Mouse (Mus musculus) hindbrain, embryonic 15.5 days (tissue): ENCODE data around the gene Ece1. TPM values are rescaled to one million over a fixed set of nuclear protein-coding genes. Genes with fewer than 3 reads are reported as not detected.
"Not testable (repeated sequence)": the region's sequence is repeated elsewhere in the genome, so short reads cannot be mapped to it uniquely, and the experiment has no call there.

ENCODE experiments used
- ATAC-seq: fragments of 200-750 bp; cut with Nextera tagmentation; 2 replicates; pipeline ENCODE4 v1.8.0; 2017; ENCODE audit warnings: low read depth, moderate number of reproducible peaks, moderate TSS enrichment; ENCODE audit not compliant: low FRiP score
- H3K27ac ChIP-seq: fragments of 300-500 bp; sonication (generic); replicated peaks from 2 replicates; pipeline ENCODE4 v1.5.1; 2015; ENCODE audit warnings: mild to moderate bottlenecking, inconsistent platforms
- H3K27me3 ChIP-seq: fragments of 300-500 bp; sonication (generic); 2 replicates; pipeline ENCODE4 v1.6.1; 2015; ENCODE audit warnings: control low read depth, inconsistent platforms
- H3K36me3 ChIP-seq: fragments of 300-500 bp; sonication (generic); 2 replicates; pipeline ENCODE4 v1.6.1; 2015; ENCODE audit warnings: control low read depth, inconsistent platforms
- H3K4me1 ChIP-seq: fragments of 300-500 bp; sonication (generic); replicated peaks from 2 replicates; pipeline ENCODE4 v1.6.1; 2015; ENCODE audit warnings: control low read depth, inconsistent platforms
- H3K4me2 ChIP-seq: fragments of 300-500 bp; sonication (generic); 2 replicates; pipeline ENCODE4 v1.6.1; 2015; ENCODE audit warnings: moderate library complexity, mild to moderate bottlenecking, inconsistent platforms
- H3K4me3 ChIP-seq: fragments of 300-500 bp; sonication (generic); 2 replicates; pipeline ENCODE4 v1.5.1; 2015; ENCODE audit warnings: mild to moderate bottlenecking, inconsistent platforms
- H3K9ac ChIP-seq: fragments of 300-500 bp; sonication (generic); 2 replicates; pipeline ENCODE4 v1.6.1; 2015; ENCODE audit warnings: inconsistent platforms
- H3K9me3 ChIP-seq: fragments of 300-500 bp; sonication (generic); 2 replicates; pipeline ENCODE4 v1.6.1; 2016; ENCODE audit warnings: control low read depth, inconsistent platforms
- WGBS: fragments of 180-500 bp; shearing (Covaris S2); methylation state at CpG from one replicate; pipeline ENCODE4 v1.1.7; 2015; 5-methylcytosine and 5-hydroxymethylcytosine counted together
- polyA plus RNA-seq: library from polyadenylated mRNA; unstranded; fragments of >200 nt; fragmentation: Nextera tagmentation; extraction: Ambion mirVana; gene quantifications from 2 replicates; pipeline ENCODE4 v1.2.1, GENCODE M21; 2015

The Ece1 gene
- polyA plus RNA-seq, 1 experiment from 2014 or later: 24.8 TPM

GRCm38 (mm10) chr4:137831598-137831997, 30.4 kb upstream of the Ece1 start:
- Histone ChIP-seq H3K36me3 (no peaks in the 10 kb centered on the region), H3K4me2 (no peak overlapping the region), H3K9me3 (no peaks in the 10 kb centered on the region), H3K27ac (no peak overlapping the region), H3K4me3 (no peak overlapping the region), H3K27me3 (no peaks in the 10 kb centered on the region), H3K4me1 (peaks cover 5% of the 10 kb centered on the region), H3K9ac (no peak overlapping the region)
- no peak for ATAC-seq
- 91% methylated on average over 11 of the region's 11 CpGs for WGBS

- H3K4me1 ChIP-seq: peaks cover 5% of the 10 kb centered on the region
- 15% methylated on average over 14 of the region's 14 CpGs for WGBS
- ATAC-seq: peak; percentile 96
- no peaks in the 10 kb centered on the region for H3K27me3 ChIP-seq
- H3K36me3 ChIP-seq: no peaks in the 10 kb centered on the region
- no peak overlapping the region for H3K9ac ChIP-seq
- H3K4me3 ChIP-seq: no peak overlapping the region
- no peaks in the 10 kb centered on the region for H3K9me3 ChIP-seq
- H3K27ac ChIP-seq: no peak overlapping the region
- peak overlapping the region; percentile 47 for H3K4me2 ChIP-seq
Measured at GRCm38 (mm10) chr4:137835624-137836337, 26.3 kb upstream of the Ece1 start.

- H3K27ac ChIP-seq: no peak overlapping the region
- H3K27me3 ChIP-seq: no peaks in the 10 kb centered on the region
- ATAC-seq: no peak
- H3K4me3 ChIP-seq: no peak overlapping the region
- no peak overlapping the region for H3K4me2 ChIP-seq
- no peaks in the 10 kb centered on the region for H3K36me3 ChIP-seq
- no peaks in the 10 kb centered on the region for H3K9me3 ChIP-seq
- whole genome bisulfite sequencing: 92% methylated on average over 5 of the region's 5 CpGs
- H3K9ac ChIP-seq: no peak overlapping the region
- peaks cover 5% of the 10 kb centered on the region for H3K4me1 ChIP-seq
Measured at GRCm38 (mm10) chr4:137836741-137837140, 25.3 kb upstream of the Ece1 start.

GRCm38 (mm10) chr4:137837792-137838191, 24.2 kb upstream of the Ece1 start:
- Histone ChIP-seq H3K36me3 (no peaks in the 10 kb centered on the region), H3K4me3 (no peak overlapping the region), H3K9me3 (no peaks in the 10 kb centered on the region), H3K27ac (no peak overlapping the region), H3K27me3 (no peaks in the 10 kb centered on the region), H3K4me1 (peaks cover 5% of the 10 kb centered on the region), H3K9ac (no peak overlapping the region), H3K4me2 (no peak overlapping the region)
- WGBS: 82% methylated on average over 8 of the region's 8 CpGs
- no peak for ATAC-seq

- Histone ChIP-seq H3K36me3 (no peaks in the 10 kb centered on the region), H3K9me3 (no peaks in the 10 kb centered on the region), H3K4me3 (no peak overlapping the region), H3K4me1 (peaks cover 5% of the 10 kb centered on the region), H3K27ac (no peak overlapping the region), H3K9ac (no peak overlapping the region), H3K27me3 (no peaks in the 10 kb centered on the region), H3K4me2 (no peak overlapping the region)
- WGBS: 88% methylated on average over 2 of the region's 2 CpGs
- ATAC-seq: no peak
Measured at GRCm38 (mm10) chr4:137838791-137839190, 23.2 kb upstream of the Ece1 start.

GRCm38 (mm10) chr4:137839452-137839851, 22.6 kb upstream of the Ece1 start:
- H3K4me3 ChIP-seq: no peak overlapping the region
- H3K4me1 ChIP-seq: peaks cover 5% of the 10 kb centered on the region
- no peaks in the 10 kb centered on the region for H3K27me3 ChIP-seq
- 77% methylated on average over 5 of the region's 5 CpGs for WGBS
- H3K9me3 ChIP-seq: no peaks in the 10 kb centered on the region
- no peak for ATAC-seq
- no peak overlapping the region for H3K27ac ChIP-seq
- H3K36me3 ChIP-seq: no peaks in the 10 kb centered on the region
- H3K4me2 ChIP-seq: no peak overlapping the region
- no peak overlapping the region for H3K9ac ChIP-seq

GRCm38 (mm10) chr4:137844656-137845055, 17.4 kb upstream of the Ece1 start:
- H3K27ac ChIP-seq: no peak overlapping the region
- H3K9ac ChIP-seq: no peak overlapping the region
- H3K27me3 ChIP-seq: no peaks in the 10 kb centered on the region
- no peak overlapping the region for H3K4me3 ChIP-seq
- H3K4me1 ChIP-seq: no peaks in the 10 kb centered on the region
- no peak overlapping the region for H3K4me2 ChIP-seq
- peak; percentile 73 for ATAC-seq
- H3K9me3 ChIP-seq: no peaks in the 10 kb centered on the region
- WGBS: 22% methylated on average over 11 of the region's 11 CpGs
- no peaks in the 10 kb centered on the region for H3K36me3 ChIP-seq

GRCm38 (mm10) chr4:137847651-137848050, 14.4 kb upstream of the Ece1 start:
- not testable (repeated sequence) for ATAC-seq, H3K27ac ChIP-seq, H3K36me3 ChIP-seq, H3K9ac ChIP-seq, H3K9me3 ChIP-seq, H3K4me3 ChIP-seq, H3K4me2 ChIP-seq, H3K27me3 ChIP-seq, H3K4me1 ChIP-seq
- WGBS: 85% methylated on average over 8 of the region's 8 CpGs

GRCm38 (mm10) chr4:137850161-137850560, 11.9 kb upstream of the Ece1 start:
- no peaks in the 10 kb centered on the region for H3K27me3 ChIP-seq
- 92% methylated on average over 6 of the region's 6 CpGs for WGBS
- no peak overlapping the region for H3K4me3 ChIP-seq
- no peaks in the 10 kb centered on the region for H3K4me1 ChIP-seq
- no peak overlapping the region for H3K4me2 ChIP-seq
- no peaks in the 10 kb centered on the region for H3K9me3 ChIP-seq
- no peaks in the 10 kb centered on the region for H3K36me3 ChIP-seq
- H3K9ac ChIP-seq: no peak overlapping the region
- no peak overlapping the region for H3K27ac ChIP-seq
- no peak for ATAC-seq

GRCm38 (mm10) chr4:137851484-137851883, 10.6 kb upstream of the Ece1 start:
- no peak overlapping the region for H3K4me2 ChIP-seq
- H3K36me3 ChIP-seq: no peaks in the 10 kb centered on the region
- no peaks in the 10 kb centered on the region for H3K9me3 ChIP-seq
- no peak overlapping the region for H3K9ac ChIP-seq
- 56% methylated on average over 2 of the region's 2 CpGs for WGBS
- ATAC-seq: no peak
- H3K27me3 ChIP-seq: no peaks in the 10 kb centered on the region
- no peak overlapping the region for H3K4me3 ChIP-seq
- no peak overlapping the region for H3K27ac ChIP-seq
- H3K4me1 ChIP-seq: no peaks in the 10 kb centered on the region

- Histone ChIP-seq H3K9me3 (no peaks in the 10 kb centered on the region), H3K27me3 (no peaks in the 10 kb centered on the region), H3K4me1 (no peaks in the 10 kb centered on the region), H3K4me2 (no peak overlapping the region), H3K36me3 (no peaks in the 10 kb centered on the region), H3K27ac (no peak overlapping the region), H3K4me3 (no peak overlapping the region), H3K9ac (no peak overlapping the region)
- WGBS: 91% methylated on average over 6 of the region's 6 CpGs
- no peak for ATAC-seq
Measured at GRCm38 (mm10) chr4:137853822-137854221, 8.2 kb upstream of the Ece1 start.

- WGBS: 61% methylated on average over 9 of the region's 9 CpGs
- ATAC-seq: no peak
- H3K36me3 ChIP-seq: no peaks in the 10 kb centered on the region
Measured at GRCm38 (mm10) chr4:137855741-137856341, 6.2 kb upstream of the Ece1 start.

GRCm38 (mm10) chr4:137857116-137857515, 4.9 kb upstream of the Ece1 start:
- H3K4me1 ChIP-seq: peaks cover 10% of the 10 kb centered on the region
- H3K4me2 ChIP-seq: no peak overlapping the region
- no peaks in the 10 kb centered on the region for H3K9me3 ChIP-seq
- H3K27ac ChIP-seq: no peak overlapping the region
- H3K27me3 ChIP-seq: no peaks in the 10 kb centered on the region
- H3K9ac ChIP-seq: no peak overlapping the region
- ATAC-seq: no peak
- WGBS: 29% methylated on average over 7 of the region's 7 CpGs
- no peak overlapping the region for H3K4me3 ChIP-seq
- no peaks in the 10 kb centered on the region for H3K36me3 ChIP-seq

More at GRCm38 (mm10) chr4:137855741-137856341, 6.2 kb upstream of the Ece1 start:
- Histone ChIP-seq H3K4me2 (no peak overlapping the region), H3K4me3 (no peak overlapping the region), H3K9ac (no peak overlapping the region), H3K27ac (no peak overlapping the region), H3K27me3 (no peaks in the 10 kb centered on the region), H3K4me1 (no peaks in the 10 kb centered on the region), H3K9me3 (no peaks in the 10 kb centered on the region)
